Mouse (Mus musculus) lung, adult 2 months (tissue): Measurements from ENCODE around the gene Erp27.

ENCODE experiments used
- CTCF ChIP-seq: fragments of 200-500 bp; IDR thresholded peaks from 2 replicates; pipeline ENCODE4 v1.5.1; 2011; ENCODE audit warnings: mild to moderate bottlenecking, low read length, control low read depth; ENCODE audit not compliant: insufficient read depth
- POLR2A ChIP-seq: fragments of 200-500 bp; IDR thresholded peaks from 2 replicates; pipeline ENCODE4 v1.6.1; 2011; ENCODE audit warnings: low read depth, mild to moderate bottlenecking, control low read depth, low read length, borderline replicate concordance; ENCODE audit errors: extremely low read depth

GRCm38 (mm10) chr6:136858420-136858819, 63.6 kb downstream of the Erp27 start:
- TF ChIP-seq CTCF (no peak), POLR2A (no peak)
